Mouse (Mus musculus) T-helper 17 cell (primary cell): Measurements from ENCODE around the gene Trf.

ENCODE experiments used
- in situ Hi-C, 2 experiments: fragments of 300-600 bp; cut with MboI, MseI; formaldehyde crosslinking; loops; 1 replicate in 1 of 2; 2 replicates in 1 of 2; pipeline ENCODE4 v1.15.1; 2025; ENCODE audit warnings: high pct_unique_total_duplicates in 2 of 2

The Trf gene

GRCm38 (mm10) chr9:103225464-103225863 lies 4.8 kb downstream of the Trf start:
- in situ Hi-C loops = loop anchor here in 1 of 2 experiments (5.0 kb wide), 1 partner anchor 77 kb away; no protein-coding TSS in a partner anchor

- in situ Hi-C loops = loop anchor here in 1 of 2 experiments (5.0 kb wide), 1 partner anchor 78 kb away; no protein-coding TSS in a partner anchor
Measured at GRCm38 (mm10) chr9:103224721-103225120, 5.5 kb downstream of the Trf start.

- in situ Hi-C loops = no loop called here
Measured at GRCm38 (mm10) chr9:103214281-103214680, 16.0 kb downstream of the Trf start.

GRCm38 (mm10) chr9:103213631-103214030 lies 16.6 kb downstream of the Trf start:
- in situ Hi-C loops = no loop called here

DNA sequence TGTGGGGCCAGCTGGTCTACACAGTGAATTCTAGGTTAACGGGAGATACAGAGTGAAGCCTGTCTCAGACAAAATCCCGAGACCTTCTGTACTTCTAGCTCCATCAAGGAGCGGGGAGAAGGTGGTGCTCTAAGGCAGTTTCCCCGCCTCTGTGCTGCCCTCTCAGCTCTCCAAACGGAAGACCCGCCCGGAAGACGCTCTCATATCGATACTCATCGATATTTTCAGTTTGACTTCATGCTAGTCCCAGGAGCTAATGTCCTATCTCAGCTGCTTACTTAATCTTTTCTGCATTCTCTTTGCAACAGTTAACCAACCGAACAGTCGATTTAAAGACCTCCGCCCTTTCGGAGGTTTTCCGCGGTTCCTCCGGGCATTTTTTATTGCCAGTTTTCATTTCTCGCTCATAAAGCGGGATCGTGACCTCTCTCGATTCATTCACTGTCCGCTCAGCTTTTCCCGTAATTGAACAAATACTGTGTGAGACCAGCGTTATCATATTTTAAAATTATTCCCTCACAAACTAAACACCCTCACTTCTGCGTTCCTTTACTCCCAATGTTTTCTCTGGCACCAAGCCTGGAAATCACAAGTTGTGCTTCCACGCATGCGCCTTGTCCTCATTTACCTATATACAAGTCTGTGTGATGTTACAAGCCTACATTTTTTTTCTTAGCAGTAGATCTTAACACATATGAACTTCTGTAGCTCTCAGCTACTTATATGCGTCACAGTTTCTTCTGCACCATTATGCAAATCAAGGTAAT lies 17.4 kb downstream of the Trf start:
- in situ Hi-C loops = no loop called here

GRCm38 (mm10) chr9:103208802-103209423 lies 21.3 kb downstream of the Trf start:
- in situ Hi-C loops = loop anchor here (5.0 to 10.0 kb wide), 2 partner anchors 153 to 786 kb away; no protein-coding TSS in a partner anchor

DNA sequence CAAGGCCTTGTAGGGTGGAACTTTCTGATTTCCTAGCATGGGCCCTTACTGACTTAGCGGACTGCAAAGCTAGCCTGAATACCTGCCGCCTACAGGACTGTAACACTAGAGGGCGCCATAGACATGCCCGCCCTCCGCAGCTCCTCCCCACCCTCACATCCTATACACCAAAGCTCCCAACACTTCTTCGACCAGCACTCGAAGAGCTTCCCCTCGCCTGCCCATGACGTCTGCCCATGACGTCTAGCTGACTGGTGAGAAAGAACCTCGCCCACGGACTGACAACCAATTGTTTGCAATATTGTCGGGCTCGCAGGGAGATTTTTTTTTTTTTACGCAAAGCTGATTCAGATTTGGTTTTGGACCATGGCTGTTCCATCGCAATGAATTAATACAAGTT lies 22.4 kb downstream of the Trf start:
- in situ Hi-C loops = loop anchor here (5.0 to 10.0 kb wide), 2 partner anchors 154 to 787 kb away; no protein-coding TSS in a partner anchor

DNA sequence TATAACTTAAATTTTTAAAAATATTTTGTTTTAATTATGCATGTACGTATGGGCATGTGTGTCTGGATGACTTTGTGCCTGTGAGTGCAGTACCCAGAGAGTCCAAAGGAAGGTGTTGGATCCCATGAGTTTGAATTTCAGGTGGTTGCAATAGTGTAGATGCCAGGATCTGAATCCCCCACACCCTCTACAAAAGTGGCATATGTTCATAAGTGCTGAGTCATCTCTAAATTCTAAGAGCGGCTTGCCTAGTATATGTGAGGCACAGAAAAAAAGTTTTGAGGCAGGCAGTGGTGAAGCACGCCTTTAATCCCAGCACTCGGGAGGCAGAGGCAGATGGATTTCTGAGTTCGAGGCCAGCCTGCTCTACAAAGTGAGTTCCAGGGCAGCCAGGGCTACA lies 24.5 kb downstream of the Trf start:
- in situ Hi-C loops = loop anchor here (5.0 to 10.0 kb wide), 2 partner anchors 157 to 789 kb away; no protein-coding TSS in a partner anchor

- in situ Hi-C loops = loop anchor here in 1 of 2 experiments (5.0 to 10.0 kb wide), 2 partner anchors 89 to 793 kb away; partner anchors contain the start of gene Rab6b
Measured at GRCm38 (mm10) chr9:103201561-103202260, 28.5 kb downstream of the Trf start, which contains the start of gene Srprb. TSS of gene Srprb (minus strand) at chr9:103202137.

- in situ Hi-C loops = no loop called here
Measured at GRCm38 (mm10) chr9:103188416-103188815, 41.8 kb downstream of the Trf start.

- in situ Hi-C loops = no loop called here
Measured at GRCm38 (mm10) chr9:103186747-103187146, 43.5 kb downstream of the Trf start.

- in situ Hi-C loops = no loop called here
Measured at GRCm38 (mm10) chr9:103185946-103186345, 44.3 kb downstream of the Trf start.

DNA sequence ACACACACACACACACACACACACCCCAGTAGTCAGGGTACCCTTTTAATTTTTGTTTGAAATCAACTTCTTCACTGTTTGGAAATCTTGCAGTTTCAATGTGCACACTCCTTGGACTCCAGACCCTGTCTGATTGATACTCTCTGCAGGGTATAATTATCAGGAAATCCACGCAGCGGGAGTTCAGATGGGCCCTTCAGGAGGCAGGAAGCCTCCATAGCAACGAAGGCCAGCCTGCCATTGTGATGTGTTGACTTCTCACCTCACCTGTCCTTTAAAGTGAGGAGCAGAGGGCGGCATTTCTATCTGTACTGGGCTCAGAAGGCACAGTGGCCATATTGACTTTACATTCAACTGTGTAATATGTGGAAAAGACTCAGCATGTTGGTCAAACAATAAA lies 45.4 kb downstream of the Trf start:
- in situ Hi-C loops = loop anchor here in 1 of 2 experiments (5.0 kb wide), 1 partner anchor 93 kb away; no protein-coding TSS in a partner anchor

DNA sequence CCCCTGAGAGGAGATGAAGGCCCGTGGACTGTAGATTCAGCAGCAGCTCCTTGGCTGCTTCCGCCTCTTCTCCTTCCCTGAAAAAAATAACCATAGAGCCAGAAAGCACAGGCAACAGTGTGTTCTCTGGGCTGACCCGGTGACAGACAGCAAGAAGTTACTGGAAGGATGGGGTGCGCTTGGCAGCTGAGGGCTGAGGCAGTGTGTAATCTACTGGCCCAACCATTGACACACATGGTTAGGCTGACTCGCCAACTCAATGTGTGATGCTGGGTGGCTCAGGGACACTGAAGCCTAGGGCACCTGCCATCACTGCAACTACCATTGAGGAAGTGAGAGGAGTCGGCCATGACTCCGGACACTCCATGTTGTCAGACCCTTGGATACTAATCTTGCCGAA lies 48.4 kb downstream of the Trf start:
- in situ Hi-C loops = loop anchor here in 1 of 2 experiments (5.0 kb wide), 1 partner anchor 90 kb away; no protein-coding TSS in a partner anchor

DNA sequence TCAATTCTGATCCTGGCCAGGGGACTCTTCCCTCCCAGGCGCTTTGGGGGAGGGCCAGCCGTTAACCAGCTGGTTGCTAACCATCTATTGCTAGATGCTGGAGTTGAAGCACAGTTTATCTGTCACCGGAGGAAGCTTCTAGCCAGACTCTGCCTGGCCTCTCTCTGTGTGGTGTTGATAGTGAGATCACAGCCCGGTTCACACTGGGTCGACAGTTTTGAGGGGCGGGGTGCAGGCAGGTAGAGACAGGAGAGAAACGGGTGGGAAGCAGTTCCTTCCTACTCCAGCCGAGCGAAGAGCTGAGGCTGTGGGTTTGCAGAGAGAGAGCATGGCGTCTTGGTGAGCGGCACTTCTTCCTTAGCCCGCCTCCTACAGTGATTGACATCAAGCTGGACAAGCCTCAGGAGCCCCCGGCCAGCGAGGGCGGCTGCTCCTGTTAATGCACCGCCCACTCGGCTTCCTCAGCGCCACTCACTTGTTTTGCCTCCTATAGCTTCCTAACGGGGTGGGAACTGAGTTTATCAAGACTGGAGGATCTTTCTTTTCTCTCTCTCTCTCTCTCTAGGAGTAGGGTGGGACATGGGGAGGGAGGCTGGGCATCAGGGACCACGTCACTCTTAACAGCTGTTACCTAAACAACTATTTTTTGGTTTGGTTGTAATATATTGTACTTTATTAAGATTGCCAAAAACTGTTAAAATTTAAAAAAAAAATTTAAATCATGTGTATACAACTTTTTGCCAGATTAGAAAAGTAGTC lies 49.3 kb downstream of the Trf start:
- in situ Hi-C loops = loop anchor here in 1 of 2 experiments (5.0 kb wide), 1 partner anchor 89 kb away; no protein-coding TSS in a partner anchor

- in situ Hi-C loops = loop anchor here in 1 of 2 experiments (5.0 kb wide), 1 partner anchor 88 kb away; no protein-coding TSS in a partner anchor
Measured at GRCm38 (mm10) chr9:103180303-103180702, 49.9 kb downstream of the Trf start.

DNA sequence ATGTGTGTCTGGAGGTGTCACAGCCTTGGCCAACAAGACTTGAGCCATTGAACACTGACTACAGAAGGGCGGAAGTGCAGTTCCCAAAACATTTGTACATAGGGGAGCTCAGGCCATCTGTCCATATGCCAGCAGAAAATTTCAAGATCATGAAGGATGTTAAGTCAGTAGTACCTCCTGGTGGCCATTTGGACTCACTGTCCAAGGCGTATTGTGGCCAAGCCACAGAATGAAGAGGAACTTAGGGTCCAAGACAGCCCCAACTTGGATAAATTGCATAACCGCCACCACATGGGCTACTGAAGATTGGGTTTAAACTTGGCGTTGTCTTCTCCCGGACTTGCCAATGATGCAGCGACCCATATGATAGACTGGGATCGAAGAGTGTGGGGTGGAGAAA lies 54.6 kb downstream of the Trf start:
- in situ Hi-C loops = no loop called here

GRCm38 (mm10) chr9:103174771-103175519 lies 55.3 kb downstream of the Trf start:
- in situ Hi-C loops = no loop called here

DNA sequence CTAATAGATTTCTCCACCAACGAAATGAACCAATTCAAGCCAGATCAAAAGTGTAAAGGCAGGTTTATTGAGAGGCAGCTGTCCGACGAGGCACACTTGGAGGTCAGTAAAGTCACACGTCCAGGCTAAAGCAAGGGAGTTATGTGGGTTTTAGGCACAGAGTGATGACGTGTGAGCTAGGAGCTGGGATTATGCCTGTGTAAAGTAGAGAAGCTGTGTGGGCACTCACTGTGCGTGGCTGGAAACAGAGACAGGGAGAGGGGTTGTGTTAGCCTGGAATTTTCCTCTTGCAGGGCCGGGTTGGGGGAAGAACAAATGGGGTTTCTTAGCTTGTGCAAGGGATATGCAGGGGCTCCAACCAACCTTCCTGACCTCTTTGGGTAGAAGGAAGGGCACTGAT lies 61.5 kb downstream of the Trf start:
- in situ Hi-C loops = no loop called here

DNA sequence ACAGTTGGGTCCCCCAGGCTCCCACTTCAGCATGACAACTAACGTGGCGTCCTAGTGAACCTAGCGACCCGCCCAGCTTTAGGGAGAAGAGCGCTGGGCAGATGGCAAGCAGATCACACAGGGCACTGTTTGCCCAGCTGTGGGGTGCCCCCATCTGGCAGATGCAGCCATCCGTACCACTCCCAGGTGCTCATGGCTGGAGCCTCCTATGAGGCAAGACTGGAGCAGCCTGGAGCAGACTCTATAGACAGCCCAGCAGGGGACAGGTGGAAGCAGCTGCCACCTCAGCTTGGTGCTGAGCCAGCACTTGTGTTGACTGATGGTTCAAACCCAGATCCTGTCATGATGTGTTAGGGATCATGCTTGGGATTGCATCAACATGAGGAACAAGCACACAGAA lies 62.2 kb downstream of the Trf start:
- in situ Hi-C loops = no loop called here
